ENCODE assay signal across 35 mouse cellular contexts in genomic region chr4:154045837-154046236, GRCm38 (mm10). TPM values are rescaled to one million over a fixed set of nuclear protein-coding genes. Genes with fewer than 3 reads are reported as not detected.
DNase-seq lines count a peak whose midpoint lies in the region; ATAC-seq and TF ChIP-seq lines count a peak whose summit lies in the region.
"Had no signal": no experiment of that assay in that cellular context is flagged by ENCODE, and none has a peak within 500 bp of the region (broad histone marks: within the 10 kb centered on the region; RNA-seq: fewer than 3 reads in every experiment).

No protein-coding gene starts in this region.

- no peak overlapping the region for H3K9ac ChIP-seq in kidney, postnatal 0 days (ENCODE audit: low read depth, low read length)
- H3K9ac ChIP-seq in lung, embryonic 14.5 days: no peak overlapping the region
- H3K9ac ChIP-seq: embryonic facial prominence, embryonic 13.5 days; forebrain, embryonic 13.5 days; liver, embryonic 13.5 days; neural tube, embryonic 15.5 days; stomach, embryonic 15.5 days had no signal

- 69% methylated on average over 5 of the region's 5 CpGs for WGBS in kidney, postnatal 0 days
- WGBS in lung, embryonic 14.5 days: 68% methylated on average over 5 of the region's 5 CpGs

- TF ChIP-seq POLR2A in brain, embryonic 14.5 days (IDR thresholded peaks at IDR 0.05; ENCODE audit: borderline replicate concordance, extremely low read depth, insufficient read depth, insufficient read length, poor library complexity, severe bottlenecking): no peak

- ATAC-seq in kidney, postnatal 0 days (replicated peaks; ENCODE audit: low FRiP score, low read depth): no peak
- no peak for ATAC-seq in lung, embryonic 14.5 days (ENCODE audit: insufficient read depth)
- ATAC-seq in G1E (ENCODE audit: extremely low read depth, insufficient number of reproducible peaks, low FRiP score, poor library complexity, severe bottlenecking): no peak
- ATAC-seq: forebrain, embryonic 13.5 days; hindbrain, postnatal 0 days; midbrain, embryonic 16.5 days; Patski had no signal

- H3K27ac ChIP-seq in kidney, postnatal 0 days: no peak overlapping the region
- H3K27ac ChIP-seq in lung, embryonic 14.5 days (ENCODE audit: low read depth): no peak overlapping the region
- H3K27ac ChIP-seq: embryonic facial prominence, embryonic 13.5 days; forebrain, embryonic 13.5 days; hindbrain, embryonic 10.5 days; hindbrain, postnatal 0 days; limb, embryonic 10.5 days; liver, embryonic 13.5 days; macrophage; neural tube, embryonic 15.5 days; stomach, embryonic 15.5 days had no signal

- DNase-seq in kidney, postnatal 0 days (ENCODE audit: low spot score): no peak
- no peak for DNase-seq in kidney, adult 8-10 months
- DNase-seq in lung, embryonic 14.5 days: no peak
- DNase-seq in lung, postnatal 4 days: no peak
- DNase-seq in G1E (ENCODE audit: low spot score): no peak
- DNase-seq in brain, embryonic 14.5 days (ENCODE audit: low read depth): no peak
- DNase-seq in urinary bladder, postnatal 4 days (ENCODE audit: low spot score in 2 of 2): no peak
- DNase-seq: adrenal gland, adult 2 months; cerebellum, adult 8-10 months; cerebellum, postnatal 36 days; embryo, embryonic 11 days; gastrocnemius, postnatal 10 days; kidney, adult 11 months; kidney, postnatal 14 days; liver, embryonic 13.5 days; right cerebral cortex, adult 18-20 months; right cerebral cortex, postnatal 4 days had no signal

- H3K4me3 ChIP-seq in kidney, postnatal 0 days (replicated peaks; ENCODE audit: low read depth, low read length): no peak overlapping the region
- no peak overlapping the region for H3K4me3 ChIP-seq in lung, embryonic 14.5 days (ENCODE audit: low read depth, low read length)
- H3K4me3 ChIP-seq in G1E (ENCODE audit: low read depth, low read length): no peak overlapping the region
- H3K4me3 ChIP-seq: embryonic facial prominence, embryonic 13.5 days; erythroblast, embryonic 14.5 days; forebrain, embryonic 13.5 days; hindbrain, embryonic 10.5 days; limb, embryonic 10.5 days; liver, embryonic 13.5 days; neural tube, embryonic 15.5 days; stomach, embryonic 15.5 days had no signal

- H3K4me1 ChIP-seq in kidney, postnatal 0 days (replicated peaks; ENCODE audit: insufficient read depth, low read length): no peaks in the 10 kb centered on the region
- no peaks in the 10 kb centered on the region for H3K4me1 ChIP-seq in lung, embryonic 14.5 days (ENCODE audit: insufficient read depth)
- no peaks in the 10 kb centered on the region for H3K4me1 ChIP-seq in G1E (ENCODE audit: insufficient read depth, low read depth, low read length)
- H3K4me1 ChIP-seq: embryonic facial prominence, embryonic 13.5 days; forebrain, embryonic 13.5 days; hindbrain, embryonic 10.5 days; limb, embryonic 10.5 days; liver, embryonic 13.5 days; neural tube, embryonic 15.5 days; stomach, embryonic 15.5 days had no signal

- H3K27me3 ChIP-seq in kidney, postnatal 0 days (ENCODE audit: insufficient read depth, low read length): no peaks in the 10 kb centered on the region
- no peaks in the 10 kb centered on the region for H3K27me3 ChIP-seq in lung, embryonic 14.5 days (ENCODE audit: insufficient read depth, low read length)
- no peaks in the 10 kb centered on the region for H3K27me3 ChIP-seq in G1E (ENCODE audit: insufficient read depth, low read length)
- H3K27me3 ChIP-seq: embryonic facial prominence, embryonic 13.5 days; neural tube, embryonic 15.5 days; stomach, embryonic 15.5 days had no signal

- TF ChIP-seq CTCF in kidney, postnatal 0 days (IDR thresholded peaks at IDR 0.05; ENCODE audit: low read depth): peak; percentile 37; the same call in 1 of the 2 replicates
- TF ChIP-seq CTCF in lung, embryonic 14.5 days (IDR thresholded peaks at IDR 0.05; ENCODE audit: low read depth): peak; percentile 34; the same call in 1 of the 2 replicates
- 0 out of 2 replicates have a peak, but pooled peaks have one; percentile 10 for TF ChIP-seq CTCF in G1E (IDR thresholded peaks at IDR 0.05; ENCODE audit: low read depth, low read length)
- peak; percentile 18; the same call in 1 of the 2 replicates for TF ChIP-seq CTCF in brain, embryonic 14.5 days (IDR thresholded peaks at IDR 0.05; ENCODE audit: borderline replicate concordance, extremely low read depth, insufficient read depth, insufficient read length)

- no peaks in the 10 kb centered on the region for H3K9me3 ChIP-seq in kidney, postnatal 0 days (replicated peaks; ENCODE audit: low read length)
- H3K9me3 ChIP-seq in lung, embryonic 14.5 days (ENCODE audit: low read depth, low read length): no peaks in the 10 kb centered on the region
- H3K9me3 ChIP-seq in G1E (replicated peaks): no peaks in the 10 kb centered on the region
- H3K9me3 ChIP-seq: embryonic facial prominence, embryonic 13.5 days; forebrain, embryonic 13.5 days; hindbrain, embryonic 10.5 days; limb, embryonic 10.5 days; liver, embryonic 13.5 days; neural tube, embryonic 15.5 days; stomach, embryonic 15.5 days had no signal

- no peaks in the 10 kb centered on the region for H3K36me3 ChIP-seq in kidney, postnatal 0 days (ENCODE audit: insufficient read depth, low read length)
- H3K36me3 ChIP-seq in lung, embryonic 14.5 days (ENCODE audit: insufficient read depth): no peaks in the 10 kb centered on the region
- H3K36me3 ChIP-seq in G1E (replicated peaks): peaks cover 4% of the 10 kb centered on the region
- H3K36me3 ChIP-seq: embryonic facial prominence, embryonic 13.5 days; hindbrain, embryonic 10.5 days; limb, embryonic 10.5 days; liver, embryonic 13.5 days; neural tube, embryonic 15.5 days; stomach, embryonic 15.5 days had no signal

- H3K4me2 ChIP-seq in kidney, postnatal 0 days (ENCODE audit: low read length): no peak overlapping the region
- no peak overlapping the region for H3K4me2 ChIP-seq in lung, embryonic 14.5 days
- H3K4me2 ChIP-seq: embryonic facial prominence, embryonic 13.5 days; forebrain, embryonic 13.5 days; heart, embryonic 11.5 days; liver, embryonic 13.5 days; neural tube, embryonic 15.5 days; stomach, embryonic 15.5 days had no signal

RNA-seq across cellular contexts. Expression of gene Ccdc27, which starts 3.4 kb away (rescaled TPM):
- polyA plus RNA-seq in kidney, postnatal 0 days (2015; fragmentation: Nextera tagmentation; extraction: Ambion mirVana): 0.05 and 0.08 TPM in 2 replicates
- 0.08 TPM in 1 of 2 replicates, not detected in the other for polyA plus RNA-seq in lung, embryonic 14.5 days (2014; fragmentation: Nextera tagmentation; extraction: Ambion mirVana)
- total RNA-seq in G1E (2014; fragmentation: Nextera tagmentation) (not detected in 2 replicates), G1E (2017) (not detected in 2 replicates)
- polyA plus RNA-seq in G1E (2012): not detected in 2 replicates
- polyA plus RNA-seq in brain, embryonic 14.5 days (2012; rRNA removed): not detected in 2 replicates
- total RNA-seq: adrenal gland, adult 2 months; gastrocnemius, postnatal 10 days; granulocyte monocyte progenitor cell, adult 5-6 weeks; hindbrain, postnatal 0 days had no signal
- polyA plus RNA-seq: adrenal gland, adult 2 months; C2C12; embryonic facial prominence, embryonic 13.5 days; erythroblast, embryonic 14.5 days; forebrain, embryonic 13.5 days; frontal cortex, adult 2 months; heart, embryonic 11.5 days; heart, postnatal 0 days; hindbrain, embryonic 10.5 days; hindbrain, postnatal 0 days; limb, embryonic 10.5 days; liver, embryonic 13.5 days; lung, embryonic 16.5 days; macrophage; midbrain, embryonic 16.5 days; neural tube, embryonic 15.5 days; thymus, postnatal 0 days had no signal

RNA-seq across cellular contexts. Expression of gene Smim1, which starts 19.8 kb away (rescaled TPM):
- polyA plus RNA-seq in kidney, postnatal 0 days (2015; fragmentation: Nextera tagmentation; extraction: Ambion mirVana): 98.9 and 100.0 TPM in 2 replicates
- polyA plus RNA-seq in lung, embryonic 14.5 days (2014; fragmentation: Nextera tagmentation; extraction: Ambion mirVana): 33.3 and 37.2 TPM in 2 replicates
- 74.3 and 100.0 TPM in 2 replicates for total RNA-seq in G1E (2014; fragmentation: Nextera tagmentation)
- total RNA-seq in G1E (2017): 69.2 and 103 TPM in 2 replicates
- 58.4 and 87.4 TPM in 2 replicates for polyA plus RNA-seq in G1E (2012)
- polyA plus RNA-seq in brain, embryonic 14.5 days (2012; rRNA removed): 7.0 and 8.4 TPM in 2 replicates

RNA-seq across cellular contexts. Expression of gene Lrrc47, which starts 34.3 kb away (rescaled TPM):
- polyA plus RNA-seq in kidney, postnatal 0 days (2015; fragmentation: Nextera tagmentation; extraction: Ambion mirVana): 20.3 and 22.7 TPM in 2 replicates
- 13.2 and 13.6 TPM in 2 replicates for polyA plus RNA-seq in lung, embryonic 14.5 days (2014; fragmentation: Nextera tagmentation; extraction: Ambion mirVana)
- 17.5 and 24.8 TPM in 2 replicates for total RNA-seq in G1E (2014; fragmentation: Nextera tagmentation)
- 28.7 and 40.7 TPM in 2 replicates for total RNA-seq in G1E (2017)
- polyA plus RNA-seq in G1E (2012): 201 and 254 TPM in 2 replicates
- 69.7 and 72.3 TPM in 2 replicates for polyA plus RNA-seq in brain, embryonic 14.5 days (2012; rRNA removed)
